Comparison of ENCODE assay signal across 12 mouse cellular contexts in the genomic region with DNA sequence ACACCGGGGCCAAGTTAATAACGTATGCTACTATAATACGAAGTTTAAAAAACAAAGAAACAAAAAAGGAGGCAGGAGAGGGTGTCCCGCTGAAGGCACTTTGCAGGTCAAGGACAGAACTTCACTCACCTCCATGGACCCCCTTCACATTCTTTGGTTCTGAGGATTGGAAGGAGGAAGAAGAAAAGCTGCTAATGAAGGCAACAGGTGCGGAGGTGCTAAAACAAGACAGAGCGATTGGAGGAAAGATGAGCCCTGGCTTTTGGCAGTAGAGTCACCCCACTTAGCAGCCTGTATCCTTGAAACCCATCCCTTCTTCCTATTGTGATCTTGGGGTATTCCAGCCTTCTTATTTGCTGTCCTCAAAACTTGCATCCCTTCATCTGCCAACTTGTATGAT. TPM values are rescaled to one million over a fixed set of nuclear protein-coding genes. Genes with fewer than 3 reads are reported as not detected.
DNase-seq lines count a peak whose midpoint lies in the region; ATAC-seq and TF ChIP-seq lines count a peak whose summit lies in the region.
"Had no signal": no experiment of that assay in that cellular context is flagged by ENCODE, and none has a peak within 500 bp of the region (broad histone marks: within the 10 kb centered on the region; RNA-seq: fewer than 3 reads in every experiment).

No protein-coding gene starts in this region.

- peak overlapping the region; percentile 14 for H3K4me3 ChIP-seq in kidney, embryonic 16.5 days (ENCODE audit: low read length)
- H3K4me3 ChIP-seq in embryonic facial prominence, embryonic 14.5 days (ENCODE audit: low read depth, low read length): 0 out of 2 replicates have a peak overlapping the region, but pooled peaks have one; percentile 19
- peak overlapping the region; percentile 22 for H3K4me3 ChIP-seq in forebrain, postnatal 0 days (ENCODE audit: low read depth, low read length)
- peak overlapping the region; percentile 38 for H3K4me3 ChIP-seq in midbrain, embryonic 14.5 days (replicated peaks; ENCODE audit: low read depth, low read length)

- no peak overlapping the region for H3K9ac ChIP-seq in kidney, embryonic 16.5 days (replicated peaks; ENCODE audit: low read length)
- no peak overlapping the region for H3K9ac ChIP-seq in embryonic facial prominence, embryonic 14.5 days (ENCODE audit: low read depth, low read length)
- no peak overlapping the region for H3K9ac ChIP-seq in forebrain, postnatal 0 days
- peak overlapping the region; percentile 57 for H3K9ac ChIP-seq in midbrain, embryonic 14.5 days (replicated peaks; ENCODE audit: low read length)

- WGBS in kidney, embryonic 16.5 days: 65% methylated on average over 6 of the region's 6 CpGs
- 58% methylated on average over 6 of the region's 6 CpGs for WGBS in embryonic facial prominence, embryonic 14.5 days
- WGBS in forebrain, postnatal 0 days: 16% methylated on average over 6 of the region's 6 CpGs
- 16% methylated on average over 6 of the region's 6 CpGs for WGBS in midbrain, embryonic 14.5 days

- no peak for TF ChIP-seq CTCF in forebrain, postnatal 0 days (IDR thresholded peaks at IDR 0.05; ENCODE audit: low read depth)

- no peak for ATAC-seq in kidney, embryonic 16.5 days (ENCODE audit: low FRiP score, low TSS enrichment)
- no peak for ATAC-seq in embryonic facial prominence, embryonic 14.5 days (ENCODE audit: low read depth)
- no peak for ATAC-seq in forebrain, postnatal 0 days
- no peak for ATAC-seq in midbrain, embryonic 14.5 days (ENCODE audit: low FRiP score, low TSS enrichment)

- intact Hi-C loops in gastrocnemius, postnatal 14 days (cut with DNase I; ENCODE audit: low total_unique reads): loop anchor here (5.0 to 10.0 kb wide), 2 partner anchors 65 to 108 kb away; no protein-coding TSS in a partner anchor

- H3K27ac ChIP-seq in kidney, embryonic 16.5 days (ENCODE audit: low read length): peak overlapping the region; percentile 72
- H3K27ac ChIP-seq in embryonic facial prominence, embryonic 14.5 days (replicated peaks; ENCODE audit: low read depth, low read length): peak overlapping the region; percentile 76; the same call in 1 of the 2 replicates
- H3K27ac ChIP-seq in forebrain, postnatal 0 days (ENCODE audit: low read depth, low read length): peak overlapping the region; percentile 77
- peak overlapping the region; percentile 99 for H3K27ac ChIP-seq in midbrain, embryonic 14.5 days (replicated peaks; ENCODE audit: low read depth, low read length)

- peaks cover 55% of the 10 kb centered on the region for H3K4me1 ChIP-seq in kidney, embryonic 16.5 days (ENCODE audit: insufficient read depth, low read length)
- H3K4me1 ChIP-seq in embryonic facial prominence, embryonic 14.5 days (ENCODE audit: control insufficient read depth, insufficient read depth, low read length): peaks cover 12% of the 10 kb centered on the region
- peaks cover 25% of the 10 kb centered on the region for H3K4me1 ChIP-seq in forebrain, postnatal 0 days (ENCODE audit: insufficient read depth)
- H3K4me1 ChIP-seq in midbrain, embryonic 14.5 days (ENCODE audit: control insufficient read depth, insufficient read depth, low read length): peaks cover 58% of the 10 kb centered on the region

- H3K36me3 ChIP-seq in kidney, embryonic 16.5 days (ENCODE audit: insufficient read depth, low read length): peaks cover 38% of the 10 kb centered on the region
- peaks cover 37% of the 10 kb centered on the region for H3K36me3 ChIP-seq in embryonic facial prominence, embryonic 14.5 days (ENCODE audit: control insufficient read depth, insufficient read depth, low read length)
- H3K36me3 ChIP-seq in forebrain, postnatal 0 days (ENCODE audit: insufficient read depth): peaks cover 20% of the 10 kb centered on the region
- H3K36me3 ChIP-seq in midbrain, embryonic 14.5 days (ENCODE audit: control insufficient read depth, insufficient read depth, low read length): peaks cover 46% of the 10 kb centered on the region

- H3K4me2 ChIP-seq in kidney, embryonic 16.5 days (replicated peaks; ENCODE audit: low read depth, low read length): peak overlapping the region; percentile 37
- peak overlapping the region; percentile 42 for H3K4me2 ChIP-seq in embryonic facial prominence, embryonic 14.5 days (ENCODE audit: low read depth, low read length)
- peak overlapping the region; percentile 50 for H3K4me2 ChIP-seq in forebrain, postnatal 0 days (ENCODE audit: low read depth)
- peak overlapping the region; percentile 69 for H3K4me2 ChIP-seq in midbrain, embryonic 14.5 days (ENCODE audit: low read length)

- DNase-seq in kidney, adult 8-10 months: no peak
- DNase-seq in embryonic facial prominence, embryonic 14.5 days (ENCODE audit: low spot score): no peak
- DNase-seq in forebrain, postnatal 0 days: no peak
- DNase-seq in midbrain, embryonic 14.5 days: no peak
- no peak for DNase-seq in thymus, postnatal 10 days (ENCODE audit: low spot score in 2 of 2)
- DNase-seq in frontal cortex, postnatal 14 days (ENCODE audit: low spot score in 2 of 2): no peak
- DNase-seq in gastrocnemius, postnatal 14 days: no peak
- DNase-seq: adrenal gland, postnatal 36 days had no signal

- no peaks in the 10 kb centered on the region for H3K27me3 ChIP-seq in kidney, embryonic 16.5 days (ENCODE audit: insufficient read depth, low read length)
- H3K27me3 ChIP-seq in embryonic facial prominence, embryonic 14.5 days (replicated peaks; ENCODE audit: control insufficient read depth, insufficient read depth, low read length): no peaks in the 10 kb centered on the region
- no peaks in the 10 kb centered on the region for H3K27me3 ChIP-seq in forebrain, postnatal 0 days (ENCODE audit: insufficient read depth, low read length)
- H3K27me3 ChIP-seq in midbrain, embryonic 14.5 days (ENCODE audit: control insufficient read depth, insufficient read depth, low read length): no peaks in the 10 kb centered on the region

- no peaks in the 10 kb centered on the region for H3K9me3 ChIP-seq in kidney, embryonic 16.5 days (ENCODE audit: low read length)
- no peaks in the 10 kb centered on the region for H3K9me3 ChIP-seq in embryonic facial prominence, embryonic 14.5 days (ENCODE audit: control insufficient read depth, low read length)
- no peaks in the 10 kb centered on the region for H3K9me3 ChIP-seq in forebrain, postnatal 0 days (ENCODE audit: low read length)
- H3K9me3 ChIP-seq in midbrain, embryonic 14.5 days (ENCODE audit: control insufficient read depth, low read length): no peaks in the 10 kb centered on the region

RNA-seq across cellular contexts. Expression of a gene that starts 5.6 kb away (rescaled TPM):
- 1.0 and 1.6 TPM in 2 replicates for polyA plus RNA-seq in kidney, embryonic 16.5 days (2015; fragmentation: Nextera tagmentation; extraction: Ambion mirVana)
- polyA plus RNA-seq in embryonic facial prominence, embryonic 14.5 days (2014; fragmentation: Nextera tagmentation; extraction: Ambion mirVana): 0.64 and 0.82 TPM in 2 replicates
- total RNA-seq in forebrain, postnatal 0 days (2014; rRNA removed): 0.38 TPM in 1 of 2 replicates, not detected in the other
- 0.67 TPM in 1 of 2 replicates, not detected in the other for polyA plus RNA-seq in forebrain, postnatal 0 days (2015; fragmentation: Nextera tagmentation; extraction: Ambion mirVana)
- 0.37 and 0.39 TPM in 2 replicates for polyA plus RNA-seq in midbrain, embryonic 14.5 days (2014; fragmentation: Nextera tagmentation; extraction: Ambion mirVana)
- under 1 TPM; 0.55 to 0.62 TPM for total RNA-seq in gastrocnemius, postnatal 14 days (2021)
- total RNA-seq: neutrophil, adult 5-6 weeks had no signal

RNA-seq across cellular contexts. Expression of a gene that starts 10.7 kb away (rescaled TPM):
- 38.9 and 39.2 TPM in 2 replicates for polyA plus RNA-seq in kidney, embryonic 16.5 days (2015; fragmentation: Nextera tagmentation; extraction: Ambion mirVana)
- 21.4 and 25.2 TPM in 2 replicates for polyA plus RNA-seq in embryonic facial prominence, embryonic 14.5 days (2014; fragmentation: Nextera tagmentation; extraction: Ambion mirVana)
- 37.2 and 51.4 TPM in 2 replicates for total RNA-seq in forebrain, postnatal 0 days (2014; rRNA removed)
- polyA plus RNA-seq in forebrain, postnatal 0 days (2015; fragmentation: Nextera tagmentation; extraction: Ambion mirVana): 16.6 and 19.8 TPM in 2 replicates
- polyA plus RNA-seq in midbrain, embryonic 14.5 days (2014; fragmentation: Nextera tagmentation; extraction: Ambion mirVana): 41.6 and 46.9 TPM in 2 replicates
- total RNA-seq in gastrocnemius, postnatal 14 days (2021): 10 to 100 TPM; 13.3 to 13.4 TPM

RNA-seq across cellular contexts. Expression of a gene that starts 25.3 kb away (rescaled TPM):
- polyA plus RNA-seq in kidney, embryonic 16.5 days (2015; fragmentation: Nextera tagmentation; extraction: Ambion mirVana): 92.1 and 97.8 TPM in 2 replicates
- polyA plus RNA-seq in embryonic facial prominence, embryonic 14.5 days (2014; fragmentation: Nextera tagmentation; extraction: Ambion mirVana): 113 and 128 TPM in 2 replicates
- 61.6 and 84.6 TPM in 2 replicates for total RNA-seq in forebrain, postnatal 0 days (2014; rRNA removed)
- 27.3 and 46.8 TPM in 2 replicates for polyA plus RNA-seq in forebrain, postnatal 0 days (2015; fragmentation: Nextera tagmentation; extraction: Ambion mirVana)
- 72.8 and 75.8 TPM in 2 replicates for polyA plus RNA-seq in midbrain, embryonic 14.5 days (2014; fragmentation: Nextera tagmentation; extraction: Ambion mirVana)
- total RNA-seq in gastrocnemius, postnatal 14 days (2021): 10 to 100 TPM; 24.2 to 32.0 TPM

RNA-seq across cellular contexts. Expression of a gene that starts 32.4 kb away (rescaled TPM):
- polyA plus RNA-seq in kidney, embryonic 16.5 days (2015; fragmentation: Nextera tagmentation; extraction: Ambion mirVana): not detected in 2 replicates
- not detected in 2 replicates for polyA plus RNA-seq in embryonic facial prominence, embryonic 14.5 days (2014; fragmentation: Nextera tagmentation; extraction: Ambion mirVana)
- not detected in 2 replicates for total RNA-seq in forebrain, postnatal 0 days (2014; rRNA removed)
- polyA plus RNA-seq in forebrain, postnatal 0 days (2015; fragmentation: Nextera tagmentation; extraction: Ambion mirVana): not detected in 2 replicates
- not detected in 2 replicates for polyA plus RNA-seq in midbrain, embryonic 14.5 days (2014; fragmentation: Nextera tagmentation; extraction: Ambion mirVana)
- total RNA-seq in gastrocnemius, postnatal 14 days (2021): not detected
- total RNA-seq: adrenal gland, postnatal 36 days; layer of hippocampus, adult 18-20 months; neutrophil, adult 5-6 weeks had no signal
- polyA plus RNA-seq: heart, postnatal 0 days had no signal
